Mouse (Mus musculus) CH12.LX (cell line): Measurements from ENCODE around the gene Csf1.

ENCODE experiments used
- BHLHE40 ChIP-seq: IDR thresholded peaks from 2 replicates; pipeline ENCODE4 v1.6.1; 2011; ENCODE audit warnings: mild to moderate bottlenecking, low read depth, low read length, improper control_type of control experiment
- CTCF ChIP-seq, 2 experiments: IDR thresholded peaks in 1 of 2; conservative IDR thresholded peaks in 1 of 2; 2 replicates each; pipeline ENCODE4 v1.5.1; 2011 to 2012; ENCODE audit warnings: low read depth in 2 of 2, low read length in 2 of 2, improper control_type of control experiment in 1 of 2, inconsistent platforms in 1 of 2, mild to moderate bottlenecking in 1 of 2, moderate library complexity in 1 of 2
- EP300 ChIP-seq: IDR thresholded peaks from 2 replicates; pipeline ENCODE4 v1.6.1; 2011; ENCODE audit warnings: low read length, improper control_type of control experiment
- IRF4 ChIP-seq: IDR thresholded peaks from 2 replicates; pipeline ENCODE4 v1.6.1; 2014; ENCODE audit warnings: low read depth, mild to moderate bottlenecking, inconsistent platforms, low read length, improper control_type of control experiment
- SIN3A ChIP-seq: IDR thresholded peaks from 2 replicates; pipeline ENCODE4 v1.6.1; 2012; ENCODE audit warnings: low read length, improper control_type of control experiment, inconsistent platforms
- TCF12 ChIP-seq: IDR thresholded peaks from 2 replicates; pipeline ENCODE4 v1.6.1; 2014; ENCODE audit warnings: low read depth, mild to moderate bottlenecking, inconsistent platforms, low read length, improper control_type of control experiment
- UBTF ChIP-seq: IDR thresholded peaks from 2 replicates; pipeline ENCODE4 v1.6.1; 2012; ENCODE audit warnings: low read depth, mild to moderate bottlenecking, inconsistent platforms, low read length, improper control_type of control experiment, moderate library complexity
- USF2 ChIP-seq: conservative IDR thresholded peaks from 2 replicates; pipeline ENCODE4 v1.6.1; 2011; ENCODE audit warnings: low read depth, low read length, improper control_type of control experiment

GRCm38 (mm10) chr3:107798946-107799345, 38.7 kb upstream of the Csf1 start:
- no peak for TF ChIP-seq EP300
- no peak for TF ChIP-seq CTCF (conservative IDR thresholded peaks at IDR 0.05 in 1 of 2, IDR thresholded peaks at IDR 0.05 in 1 of 2; ENCODE audit: low read depth in 2 of 2, low read length in 2 of 2)
- no peak for TF ChIP-seq USF2
- TF ChIP-seq UBTF = no peak
- TF ChIP-seq SIN3A = no peak
- TF ChIP-seq IRF4 = no peak
- no peak for TF ChIP-seq BHLHE40
- no peak for TF ChIP-seq TCF12
